Mouse (Mus musculus): Measurements from ENCODE around the gene Plekhm1. TPM values are rescaled to one million over a fixed set of nuclear protein-coding genes. Genes with fewer than 3 reads are reported as not detected.

Plekhm1 gene
- polyA plus RNA-seq, 1 experiment from 2014 or later: 8.5 TPM

DNA sequence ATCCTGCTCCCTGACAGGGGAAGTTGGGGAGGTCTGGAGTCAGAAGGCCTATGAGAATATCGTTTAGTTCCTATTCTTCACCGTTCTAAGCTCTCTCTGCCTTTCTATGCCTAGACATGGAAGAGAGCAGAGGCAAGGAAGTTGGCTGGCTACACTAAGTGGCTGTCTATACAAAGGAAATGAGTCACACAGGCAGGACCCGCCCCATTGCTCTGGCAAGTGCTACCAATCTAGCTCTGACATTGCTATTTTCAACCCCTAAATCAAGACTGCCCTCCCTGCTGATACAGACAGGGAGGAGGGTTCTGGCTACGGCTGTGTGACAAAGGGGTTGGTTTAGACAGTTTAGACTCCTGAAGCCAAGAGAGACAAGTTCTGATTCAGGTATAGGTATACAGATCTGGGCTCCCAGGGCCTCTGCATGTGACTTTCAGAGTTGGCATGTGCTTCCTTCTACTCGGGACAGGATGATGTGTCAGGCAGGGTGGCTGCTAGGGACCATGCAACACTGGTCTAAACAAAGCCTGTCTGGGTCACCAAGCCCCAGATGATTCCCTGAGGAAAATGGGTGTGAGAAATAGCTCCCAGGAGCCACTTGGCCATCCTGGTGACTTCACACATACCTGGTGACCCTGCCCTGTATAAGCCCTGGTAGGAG is 30.4 kb downstream of the Plekhm1 start:
- no peak for DNase-seq (ENCODE audit: low spot score)
- ATAC-seq (replicated peaks; ENCODE audit: low FRiP score, low TSS enrichment, low read depth): no peak
- 54% methylated on average over 5 of the region's 5 CpGs for WGBS
- Histone ChIP-seq H3K4me2 (ENCODE audit: low read length) (no peak overlapping the region), H3K4me3 (ENCODE audit: low read depth, low read length) (no peak overlapping the region), H3K9me3 (ENCODE audit: control insufficient read depth, low read length) (no peaks in the 10 kb centered on the region), H3K27me3 (replicated peaks; ENCODE audit: control insufficient read depth, insufficient read depth, low read length) (no peaks in the 10 kb centered on the region), H3K9ac (ENCODE audit: low read length) (no peak overlapping the region), H3K36me3 (ENCODE audit: control insufficient read depth, insufficient read depth, low read length) (peaks cover 31% of the 10 kb centered on the region), H3K27ac (ENCODE audit: low read depth) (no peak overlapping the region), H3K4me1 (replicated peaks; ENCODE audit: control insufficient read depth, insufficient read depth, low read length) (0 out of 2 replicates have a peak, but pooled peaks cover 2% of the 10 kb centered on the region)

DNA sequence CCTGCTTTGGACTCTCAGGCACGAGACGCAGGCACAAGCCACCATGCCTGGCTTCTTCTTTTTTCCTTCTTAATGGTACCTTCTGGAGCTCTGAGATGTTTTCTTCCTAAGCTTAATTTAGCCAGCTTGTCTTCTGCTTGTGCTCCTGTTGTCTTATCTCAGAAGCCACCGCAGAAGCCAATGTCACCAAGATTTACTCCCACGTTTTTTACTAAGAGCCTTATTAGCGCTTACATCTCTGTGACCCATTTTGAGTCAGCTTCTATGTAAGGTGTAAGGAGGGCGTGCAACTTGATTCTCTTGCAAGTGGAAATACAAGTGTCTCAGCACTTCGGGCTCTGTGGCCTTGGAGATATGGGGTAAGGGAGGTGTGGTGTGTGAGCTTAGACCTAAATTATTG is 31.0 kb downstream of the Plekhm1 start:
- Histone ChIP-seq H3K27me3 (replicated peaks; ENCODE audit: control insufficient read depth, insufficient read depth, low read length) (no peaks in the 10 kb centered on the region), H3K4me1 (replicated peaks; ENCODE audit: control insufficient read depth, insufficient read depth, low read length) (0 out of 2 replicates have a peak, but pooled peaks cover 2% of the 10 kb centered on the region), H3K36me3 (ENCODE audit: control insufficient read depth, insufficient read depth, low read length) (peaks cover 31% of the 10 kb centered on the region), H3K9me3 (ENCODE audit: control insufficient read depth, low read length) (no peaks in the 10 kb centered on the region), H3K4me2 (ENCODE audit: low read length) (no peak overlapping the region), H3K27ac (ENCODE audit: low read depth) (no peak overlapping the region), H3K9ac (ENCODE audit: low read length) (no peak overlapping the region), H3K4me3 (ENCODE audit: low read depth, low read length) (no peak overlapping the region)
- WGBS: 89% methylated on average over 7 of the region's 7 CpGs
- DNase-seq (ENCODE audit: low spot score) (no peak), ATAC-seq (replicated peaks; ENCODE audit: low FRiP score, low TSS enrichment, low read depth) (no peak)

DNA sequence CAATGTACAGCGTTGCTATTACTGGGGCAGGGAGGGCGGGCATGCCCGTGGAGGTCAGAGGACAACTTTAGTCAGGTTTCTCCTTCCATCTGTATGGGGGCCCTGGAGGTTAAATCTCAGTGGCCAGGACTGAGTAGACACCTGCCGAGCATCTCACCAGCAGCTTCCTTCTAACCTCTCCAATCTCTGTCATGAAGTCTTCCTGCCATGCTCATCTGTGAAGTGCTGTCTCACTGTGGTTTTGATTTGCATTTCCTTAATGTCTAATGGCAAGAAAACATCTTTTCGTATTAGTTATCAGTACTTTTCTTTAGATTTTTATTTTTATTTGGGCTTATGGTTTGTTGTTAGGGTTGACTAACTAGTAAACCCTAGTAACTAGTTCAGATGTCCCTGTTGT is 32.0 kb downstream of the Plekhm1 start:
- Histone ChIP-seq H3K4me2 (ENCODE audit: low read length) (no peak overlapping the region), H3K27me3 (replicated peaks; ENCODE audit: control insufficient read depth, insufficient read depth, low read length) (no peaks in the 10 kb centered on the region), H3K9me3 (ENCODE audit: control insufficient read depth, low read length) (no peaks in the 10 kb centered on the region), H3K9ac (ENCODE audit: low read length) (no peak overlapping the region), H3K27ac (ENCODE audit: low read depth) (no peak overlapping the region), H3K4me1 (replicated peaks; ENCODE audit: control insufficient read depth, insufficient read depth, low read length) (0 out of 2 replicates have a peak, but pooled peaks cover 2% of the 10 kb centered on the region), H3K36me3 (ENCODE audit: control insufficient read depth, insufficient read depth, low read length) (peaks cover 36% of the 10 kb centered on the region), H3K4me3 (ENCODE audit: low read depth, low read length) (no peak overlapping the region)
- DNase-seq (ENCODE audit: low spot score) (no peak), ATAC-seq (replicated peaks; ENCODE audit: low FRiP score, low TSS enrichment, low read depth) (no peak)
- whole genome bisulfite sequencing: 82% methylated on average over 5 of the region's 5 CpGs

DNA sequence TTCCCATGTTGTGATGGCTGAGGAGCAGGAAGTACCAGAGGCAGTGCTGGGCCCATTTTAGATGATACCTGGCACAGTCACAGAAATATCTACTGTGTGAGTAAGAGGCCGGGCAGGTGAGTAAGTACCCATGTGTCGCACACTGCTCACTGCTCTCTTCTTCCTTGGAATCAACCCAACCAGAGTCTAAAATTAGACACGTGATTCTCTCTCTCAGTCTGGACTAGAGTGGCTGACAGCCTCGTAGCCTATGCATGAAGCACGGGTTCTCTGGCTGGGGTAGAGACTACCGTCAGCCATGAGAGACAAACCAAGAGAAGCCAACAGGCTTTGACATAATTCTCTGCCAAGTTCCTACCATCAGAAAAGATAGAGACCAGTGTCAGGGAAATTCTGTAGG is 34.1 kb downstream of the Plekhm1 start:
- Histone ChIP-seq H3K27ac (ENCODE audit: low read depth) (no peak overlapping the region), H3K4me1 (replicated peaks; ENCODE audit: control insufficient read depth, insufficient read depth, low read length) (0 out of 2 replicates have a peak, but pooled peaks cover 2% of the 10 kb centered on the region), H3K27me3 (replicated peaks; ENCODE audit: control insufficient read depth, insufficient read depth, low read length) (no peaks in the 10 kb centered on the region), H3K4me2 (ENCODE audit: low read length) (no peak overlapping the region), H3K9ac (ENCODE audit: low read length) (no peak overlapping the region), H3K36me3 (ENCODE audit: control insufficient read depth, insufficient read depth, low read length) (peaks cover 42% of the 10 kb centered on the region), H3K4me3 (ENCODE audit: low read depth, low read length) (no peak overlapping the region), H3K9me3 (ENCODE audit: control insufficient read depth, low read length) (no peaks in the 10 kb centered on the region)
- ATAC-seq (replicated peaks; ENCODE audit: low FRiP score, low TSS enrichment, low read depth) (no peak), DNase-seq (ENCODE audit: low spot score) (no peak)
- WGBS: 94% methylated on average over 6 of the region's 6 CpGs

DNA sequence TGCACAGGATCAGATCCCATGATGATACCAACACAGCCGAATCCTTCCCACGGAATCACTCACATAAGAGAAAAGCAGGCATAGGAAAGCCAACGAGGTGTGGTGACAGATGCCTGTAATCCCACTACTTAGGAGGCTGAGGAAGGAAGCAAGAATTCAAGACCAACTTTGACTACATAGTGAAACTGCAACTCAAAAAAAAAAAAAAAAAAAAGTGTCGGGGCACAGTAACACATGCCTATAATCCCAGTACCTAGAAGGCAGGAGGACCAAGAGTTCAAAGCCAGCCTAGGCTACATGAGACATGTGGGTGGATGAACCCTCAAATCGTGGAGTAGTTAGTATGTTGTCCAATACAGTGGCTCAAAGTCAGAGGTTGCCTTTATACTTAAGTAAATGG is 36.7 kb downstream of the Plekhm1 start:
- H3K9ac ChIP-seq (ENCODE audit: low read length): no peak overlapping the region
- WGBS: 80% methylated on average over 5 of the region's 5 CpGs
- H3K4me1 ChIP-seq (replicated peaks; ENCODE audit: control insufficient read depth, insufficient read depth, low read length): no peaks in the 10 kb centered on the region
- H3K4me2 ChIP-seq (ENCODE audit: low read length): no peak overlapping the region
- DNase-seq (ENCODE audit: low spot score) (no peak), ATAC-seq (replicated peaks; ENCODE audit: low FRiP score, low TSS enrichment, low read depth) (no peak)
- H3K36me3 ChIP-seq (ENCODE audit: control insufficient read depth, insufficient read depth, low read length): peaks cover 47% of the 10 kb centered on the region
- H3K9me3 ChIP-seq (ENCODE audit: control insufficient read depth, low read length): no peaks in the 10 kb centered on the region
- H3K27me3 ChIP-seq (replicated peaks; ENCODE audit: control insufficient read depth, insufficient read depth, low read length): no peaks in the 10 kb centered on the region
- H3K4me3 ChIP-seq (ENCODE audit: low read depth, low read length): no peak overlapping the region
- no peak overlapping the region for H3K27ac ChIP-seq (ENCODE audit: low read depth)

DNA sequence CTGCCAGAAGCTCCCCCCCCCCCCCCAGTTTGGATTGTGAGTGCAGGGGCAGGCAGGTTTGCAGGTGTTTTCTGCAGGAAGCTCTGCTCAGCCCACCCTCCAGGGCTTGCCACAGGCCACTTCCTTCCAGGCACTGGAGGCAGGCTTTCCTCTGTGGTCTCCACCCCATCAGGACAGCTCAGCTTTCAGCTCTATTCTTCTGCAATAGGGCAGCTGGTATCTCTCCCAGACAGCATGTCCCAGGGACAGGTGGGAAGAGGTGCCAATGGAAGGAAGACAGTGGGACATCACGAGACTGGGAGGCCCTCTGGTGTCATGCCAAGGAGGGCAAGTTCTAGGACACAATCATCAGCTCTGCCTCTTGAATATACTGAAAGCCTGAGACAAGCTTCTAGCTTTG is 37.2 kb downstream of the Plekhm1 start:
- 75% methylated on average over 1 of the region's 1 CpGs for WGBS
- ATAC-seq (replicated peaks; ENCODE audit: low FRiP score, low TSS enrichment, low read depth) (no peak), DNase-seq (ENCODE audit: low spot score) (no peak)
- no peak overlapping the region for H3K27ac ChIP-seq (ENCODE audit: low read depth)
- no peak overlapping the region for H3K9ac ChIP-seq (ENCODE audit: low read length)
- H3K4me3 ChIP-seq (ENCODE audit: low read depth, low read length): no peak overlapping the region
- H3K4me1 ChIP-seq (replicated peaks; ENCODE audit: control insufficient read depth, insufficient read depth, low read length): no peaks in the 10 kb centered on the region
- H3K27me3 ChIP-seq (replicated peaks; ENCODE audit: control insufficient read depth, insufficient read depth, low read length): no peaks in the 10 kb centered on the region
- H3K4me2 ChIP-seq (ENCODE audit: low read length): no peak overlapping the region
- H3K9me3 ChIP-seq (ENCODE audit: control insufficient read depth, low read length): no peaks in the 10 kb centered on the region
- H3K36me3 ChIP-seq (ENCODE audit: control insufficient read depth, insufficient read depth, low read length): peaks cover 50% of the 10 kb centered on the region

DNA sequence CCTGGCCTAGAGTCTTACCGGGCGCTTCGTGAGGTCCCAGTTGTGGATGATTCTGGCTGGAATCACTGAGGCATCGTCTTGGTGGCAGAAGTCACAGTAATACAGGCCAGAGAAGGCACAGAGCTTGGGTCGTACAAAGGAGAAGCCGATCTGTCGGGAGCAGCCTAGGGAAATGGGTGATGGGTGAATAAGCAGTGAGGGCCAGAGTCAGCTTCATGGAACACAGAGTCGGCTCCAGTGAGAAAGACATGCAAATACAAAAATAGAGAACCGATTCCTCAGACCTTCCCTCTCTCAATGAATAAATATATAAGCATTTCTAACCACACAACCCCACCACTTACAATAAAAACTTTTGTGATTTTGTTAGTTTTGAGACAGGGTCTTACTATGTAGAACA is 38.6 kb downstream of the Plekhm1 start:
- WGBS: 92% methylated on average over 9 of the region's 9 CpGs
- H3K9me3 ChIP-seq (ENCODE audit: control insufficient read depth, low read length): no peaks in the 10 kb centered on the region

DNA sequence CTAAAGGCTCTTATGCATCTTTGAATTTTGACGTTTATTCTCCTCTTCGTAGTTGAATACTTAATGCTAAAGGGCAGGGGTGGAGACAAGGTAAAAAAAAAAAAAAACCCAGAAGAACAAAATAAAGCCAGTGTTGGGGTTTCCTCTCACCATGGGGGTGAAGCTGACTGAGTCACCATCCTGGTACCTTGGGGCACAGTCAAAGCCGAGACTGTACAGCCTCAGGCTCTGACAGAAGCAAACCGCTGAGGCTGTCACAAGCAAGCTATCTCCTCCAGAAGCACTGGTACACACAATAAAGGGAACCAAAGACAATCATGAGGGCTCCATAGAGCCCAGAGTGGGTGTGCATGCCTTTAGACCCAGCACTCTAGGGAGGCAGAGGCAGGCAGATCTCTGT is 39.9 kb downstream of the Plekhm1 start:
- DNase-seq (ENCODE audit: low spot score): no peak
- peaks cover 41% of the 10 kb centered on the region for H3K36me3 ChIP-seq (ENCODE audit: control insufficient read depth, insufficient read depth, low read length)
- 94% methylated on average over 4 of the region's 4 CpGs for WGBS
- no peak overlapping the region for H3K4me3 ChIP-seq (ENCODE audit: low read depth, low read length)
- H3K27me3 ChIP-seq (replicated peaks; ENCODE audit: control insufficient read depth, insufficient read depth, low read length): no peaks in the 10 kb centered on the region
- H3K9me3 ChIP-seq (ENCODE audit: control insufficient read depth, low read length): no peaks in the 10 kb centered on the region
- no peak overlapping the region; the same call in 1 of the 2 replicates for H3K27ac ChIP-seq (ENCODE audit: low read depth)
- no peaks in the 10 kb centered on the region for H3K4me1 ChIP-seq (replicated peaks; ENCODE audit: control insufficient read depth, insufficient read depth, low read length)
- no peak overlapping the region for H3K4me2 ChIP-seq (ENCODE audit: low read length)
- no peak for ATAC-seq (replicated peaks; ENCODE audit: low FRiP score, low TSS enrichment, low read depth)
- no peak overlapping the region for H3K9ac ChIP-seq (ENCODE audit: low read length)

More for the DNA sequence above, 38.6 kb downstream of the Plekhm1 start:
- Histone ChIP-seq H3K4me1 (replicated peaks; ENCODE audit: control insufficient read depth, insufficient read depth, low read length) (no peaks in the 10 kb centered on the region), H3K4me3 (ENCODE audit: low read depth, low read length) (no peak overlapping the region), H3K9ac (ENCODE audit: low read length) (no peak overlapping the region), H3K36me3 (ENCODE audit: control insufficient read depth, insufficient read depth, low read length) (peaks cover 39% of the 10 kb centered on the region), H3K27ac (ENCODE audit: low read depth) (no peak overlapping the region), H3K27me3 (replicated peaks; ENCODE audit: control insufficient read depth, insufficient read depth, low read length) (no peaks in the 10 kb centered on the region), H3K4me2 (ENCODE audit: low read length) (no peak overlapping the region)
- no peak for ATAC-seq (replicated peaks; ENCODE audit: low FRiP score, low TSS enrichment, low read depth)
- DNase-seq (ENCODE audit: low spot score): no peak

DNA sequence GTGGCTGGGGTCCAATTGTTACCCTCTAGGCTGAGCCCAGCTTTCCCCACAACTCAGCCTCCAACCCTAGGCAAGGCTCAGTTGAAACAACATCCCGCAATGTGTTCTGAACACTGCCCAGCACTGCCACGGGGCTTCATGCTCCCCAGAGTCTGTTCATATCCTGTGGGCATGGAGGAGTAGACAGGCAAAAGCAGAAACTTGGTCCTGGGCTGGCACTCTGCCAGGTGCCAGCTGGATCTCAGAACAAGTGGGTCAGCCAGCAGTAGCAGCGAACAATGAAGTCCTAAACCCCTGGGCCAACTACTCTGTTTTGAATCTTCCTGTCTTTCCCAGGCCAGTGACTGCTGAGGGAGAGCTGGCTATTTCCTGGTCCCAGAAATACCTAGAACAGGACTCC is 40.4 kb downstream of the Plekhm1 start:
- 83% methylated on average over 3 of the region's 3 CpGs for WGBS
- no peak overlapping the region for H3K4me3 ChIP-seq (ENCODE audit: low read depth, low read length)
- H3K36me3 ChIP-seq (ENCODE audit: control insufficient read depth, insufficient read depth, low read length): peaks cover 44% of the 10 kb centered on the region
- ATAC-seq (replicated peaks; ENCODE audit: low FRiP score, low TSS enrichment, low read depth) (no peak), DNase-seq (ENCODE audit: low spot score) (no peak)
- no peak overlapping the region for H3K4me2 ChIP-seq (ENCODE audit: low read length)
- no peak overlapping the region for H3K9ac ChIP-seq (ENCODE audit: low read length)
- H3K27me3 ChIP-seq (replicated peaks; ENCODE audit: control insufficient read depth, insufficient read depth, low read length): no peaks in the 10 kb centered on the region
- H3K4me1 ChIP-seq (replicated peaks; ENCODE audit: control insufficient read depth, insufficient read depth, low read length): no peaks in the 10 kb centered on the region
- H3K27ac ChIP-seq (ENCODE audit: low read depth): no peak overlapping the region; the same call in 1 of the 2 replicates
- H3K9me3 ChIP-seq (ENCODE audit: control insufficient read depth, low read length): no peaks in the 10 kb centered on the region

Data from intestine, embryonic 14.5 days (tissue).